Mouse (Mus musculus) ES-Bruce4 (cell line): Measurements from ENCODE around the gene Prkg1. TPM values are rescaled to one million over a fixed set of nuclear protein-coding genes. Genes with fewer than 3 reads are reported as not detected.

Experiments
- H3K27ac ChIP-seq: 2 replicates; pipeline ENCODE4 v1.5.1; 2012; ENCODE audit warnings: low read length, inconsistent platforms; ENCODE audit not compliant: insufficient read depth
- H3K27me3 ChIP-seq: 2 replicates; pipeline ENCODE4 v1.6.1; 2012; ENCODE audit warnings: mild to moderate bottlenecking, low read length, inconsistent platforms; ENCODE audit not compliant: control insufficient read depth, poor library complexity, insufficient read depth, severe bottlenecking
- H3K36me3 ChIP-seq: 2 replicates; pipeline ENCODE4 v1.6.1; 2012; ENCODE audit warnings: inconsistent platforms, mild to moderate bottlenecking, low read length, moderate library complexity; ENCODE audit not compliant: control insufficient read depth, poor library complexity, insufficient read depth, severe bottlenecking
- H3K4me1 ChIP-seq: one replicate; pipeline ENCODE4 v1.8.1; 2011; ENCODE audit warnings: low read length; ENCODE audit not compliant: control insufficient read depth, insufficient read depth
- H3K4me3 ChIP-seq: 2 replicates; pipeline ENCODE4 v1.5.1; 2011; ENCODE audit warnings: low read depth, mild to moderate bottlenecking, low read length
- H3K9ac ChIP-seq: 2 replicates; pipeline ENCODE4 v1.6.1; 2012; ENCODE audit warnings: low read depth, mild to moderate bottlenecking, inconsistent platforms; ENCODE audit not compliant: poor library complexity, severe bottlenecking
- H3K9me3 ChIP-seq: replicated peaks from 2 replicates; pipeline ENCODE4 v1.6.1; 2012; ENCODE audit warnings: mild to moderate bottlenecking, low read length, inconsistent platforms; ENCODE audit not compliant: control insufficient read depth, poor library complexity, insufficient read depth, severe bottlenecking
- CTCF ChIP-seq: IDR thresholded peaks from one replicate; pipeline ENCODE4 v1.8.1; 2011; ENCODE audit warnings: low read depth, low read length
- EP300 ChIP-seq: IDR thresholded peaks from 2 replicates; pipeline ENCODE4 v1.6.1; 2011; ENCODE audit warnings: low read depth, low read length; ENCODE audit not compliant: insufficient read depth
- POLR2A ChIP-seq: IDR thresholded peaks from one replicate; pipeline ENCODE4 v1.8.1; 2011; ENCODE audit warnings: low read length; ENCODE audit not compliant: insufficient read depth
- polyA plus RNA-seq: library from polyadenylated mRNA; stranded (reverse); fragments of >200 nt; gene quantifications from 2 replicates; pipeline ENCODE4 v1.2.4, GENCODE M21; 2011; ENCODE audit warnings: low read depth; ENCODE audit not compliant: missing spikeins, insufficient read depth, insufficient read length

Gene Prkg1
- polyA plus RNA-seq, 1 experiment: 0.46 TPM

- no peak overlapping the region for H3K27ac ChIP-seq
- no peak overlapping the region for H3K4me3 ChIP-seq
- H3K9me3 ChIP-seq: no peaks in the 10 kb centered on the region
- H3K9ac ChIP-seq: no peak overlapping the region
- TF ChIP-seq CTCF (no peak), EP300 (no peak), POLR2A (no peak)
- no peaks in the 10 kb centered on the region for H3K4me1 ChIP-seq
- no peaks in the 10 kb centered on the region for H3K27me3 ChIP-seq
- no peaks in the 10 kb centered on the region for H3K36me3 ChIP-seq
Observed at GRCm38 (mm10) chr19:30890377-30890776, 874.5 kb downstream of the Prkg1 start.

DNA sequence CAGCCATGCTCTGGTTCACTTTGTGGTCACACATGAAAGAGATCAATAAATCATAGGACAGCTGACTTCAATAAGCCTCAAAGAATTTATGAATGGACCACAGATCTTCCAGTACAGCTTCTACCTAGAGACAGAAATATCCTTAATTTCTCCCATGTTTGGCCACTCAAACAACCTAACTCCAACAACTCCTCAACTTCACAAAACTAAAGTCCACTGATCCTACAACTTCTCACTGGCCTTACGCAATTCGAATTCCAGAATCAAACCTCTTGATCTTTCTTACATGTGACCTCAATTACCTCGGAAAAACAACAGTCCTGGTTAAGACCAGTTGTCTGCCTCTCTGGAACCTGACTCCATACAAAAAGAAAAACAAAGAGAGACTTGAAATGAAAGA is 875.0 kb downstream of the Prkg1 start:
- Histone ChIP-seq H3K27me3 (no peaks in the 10 kb centered on the region), H3K4me1 (no peaks in the 10 kb centered on the region), H3K27ac (no peak overlapping the region), H3K9ac (no peak overlapping the region), H3K9me3 (no peaks in the 10 kb centered on the region), H3K4me3 (no peak overlapping the region), H3K36me3 (no peaks in the 10 kb centered on the region)
- no peak for TF ChIP-seq POLR2A

DNA sequence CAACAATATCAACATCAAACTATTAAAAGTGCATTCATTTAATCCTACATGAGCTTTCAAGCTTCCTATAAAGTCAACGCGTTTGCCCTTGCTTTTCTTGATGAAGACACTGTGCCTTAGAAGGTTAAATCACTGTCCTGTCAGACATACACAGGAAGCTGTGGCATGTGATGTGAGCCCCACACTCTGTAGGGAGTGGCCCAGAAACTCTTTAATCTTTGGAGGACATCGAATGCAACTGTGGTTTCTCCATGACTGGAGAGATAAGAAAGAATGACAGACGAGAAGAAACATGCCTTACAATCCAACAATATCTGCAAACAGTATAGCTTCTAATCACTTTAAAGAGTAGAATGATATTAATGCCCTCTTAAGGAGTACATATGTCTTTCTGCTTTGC is 903.4 kb downstream of the Prkg1 start:
- Histone ChIP-seq H3K27ac (no peak overlapping the region), H3K9me3 (no peaks in the 10 kb centered on the region), H3K4me3 (no peak overlapping the region), H3K27me3 (no peaks in the 10 kb centered on the region; the same call in 1 of the 2 replicates), H3K9ac (no peak overlapping the region), H3K4me1 (no peaks in the 10 kb centered on the region), H3K36me3 (no peaks in the 10 kb centered on the region)
- TF ChIP-seq POLR2A (no peak), EP300 (no peak), CTCF (no peak)

DNA sequence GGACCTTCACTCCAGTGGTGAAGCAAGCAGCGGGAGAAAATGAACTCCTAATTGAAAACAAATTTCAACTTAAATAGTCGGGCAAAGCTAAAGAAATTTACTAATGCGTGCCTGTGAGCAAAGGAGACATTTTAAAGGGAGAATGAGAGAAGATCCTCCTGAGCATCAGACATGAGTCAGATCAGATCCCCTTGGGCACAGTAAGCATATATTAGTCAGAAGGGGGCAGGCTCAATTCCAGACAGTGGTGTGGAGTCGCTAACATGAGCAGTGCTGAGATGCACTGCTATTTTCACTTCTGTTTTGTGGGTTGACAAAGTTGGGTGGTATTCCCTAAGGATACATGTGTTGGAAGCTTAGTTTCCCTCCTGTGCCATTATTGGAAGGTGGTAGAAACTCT is 913.8 kb downstream of the Prkg1 start:
- Histone ChIP-seq H3K4me1 (no peaks in the 10 kb centered on the region), H3K9ac (no peak overlapping the region), H3K4me3 (no peak overlapping the region), H3K9me3 (no peaks in the 10 kb centered on the region), H3K27ac (no peak overlapping the region), H3K27me3 (no peaks in the 10 kb centered on the region), H3K36me3 (no peaks in the 10 kb centered on the region)
- TF ChIP-seq POLR2A (no peak), CTCF (no peak), EP300 (no peak)

- TF ChIP-seq CTCF (no peak), POLR2A (no peak), EP300 (no peak)
- Histone ChIP-seq H3K4me1 (no peaks in the 10 kb centered on the region), H3K27ac (no peak overlapping the region), H3K4me3 (no peak overlapping the region), H3K36me3 (no peaks in the 10 kb centered on the region), H3K9me3 (no peaks in the 10 kb centered on the region), H3K27me3 (no peaks in the 10 kb centered on the region), H3K9ac (no peak overlapping the region)
Observed at GRCm38 (mm10) chr19:30844916-30845315, 919.9 kb downstream of the Prkg1 start.

GRCm38 (mm10) chr19:30843637-30844036 is 921.2 kb downstream of the Prkg1 start:
- H3K27me3 ChIP-seq: no peaks in the 10 kb centered on the region
- no peak overlapping the region for H3K27ac ChIP-seq
- TF ChIP-seq CTCF (no peak), POLR2A (no peak), EP300 (no peak)

More at GRCm38 (mm10) chr19:30843637-30844036, 921.2 kb downstream of the Prkg1 start:
- no peak overlapping the region for H3K9ac ChIP-seq
- H3K36me3 ChIP-seq: no peaks in the 10 kb centered on the region
- no peaks in the 10 kb centered on the region for H3K9me3 ChIP-seq
- H3K4me3 ChIP-seq: no peak overlapping the region
- no peaks in the 10 kb centered on the region for H3K4me1 ChIP-seq
